Mouse (Mus musculus) limb, embryonic 14.5 days (tissue): ENCODE measurements at regions not wholly inside any gene's neighbourhood (a gene's known extent, or its start where the extent isn't known, plus 50 kb on each side); places are given as distances from the start of the nearest gene placed in this dataset.

Experiments used
- ATAC-seq: fragments of 200-750 bp; cut with Nextera tagmentation; 2 replicates; pipeline ENCODE4 v1.8.0; 2017; ENCODE audit warnings: low read depth, moderate number of reproducible peaks, moderate TSS enrichment; ENCODE audit not compliant: low FRiP score
- DNase-seq: peaks from one replicate; pipeline ENCODE4 v3.0.0-alpha.2; 2015; ENCODE audit warnings: low spot score
- H3K27ac ChIP-seq: fragments of 300-500 bp; sonication (generic); replicated peaks from 2 replicates; pipeline ENCODE4 v1.5.1; 2014; ENCODE audit warnings: low read depth, mild to moderate bottlenecking, low read length, moderate library complexity, mixed read lengths
- H3K27me3 ChIP-seq: fragments of 300-500 bp; sonication (generic); 2 replicates; pipeline ENCODE4 v1.6.1; 2014; ENCODE audit warnings: low read length, mixed read lengths; ENCODE audit not compliant: control insufficient read depth, insufficient read depth
- H3K36me3 ChIP-seq: fragments of 300-500 bp; sonication (generic); 2 replicates; pipeline ENCODE4 v1.6.1; 2014; ENCODE audit warnings: mild to moderate bottlenecking, low read length, moderate library complexity, mixed read lengths; ENCODE audit not compliant: control insufficient read depth, insufficient read depth
- H3K4me1 ChIP-seq: fragments of 300-500 bp; sonication (generic); 2 replicates; pipeline ENCODE4 v1.6.1; 2014; ENCODE audit warnings: antibody characterized with exemption, low read length, mixed read lengths; ENCODE audit not compliant: control insufficient read depth, insufficient read depth
- H3K4me2 ChIP-seq: fragments of 300-500 bp; sonication (generic); replicated peaks from 2 replicates; pipeline ENCODE4 v1.6.1; 2014; ENCODE audit warnings: low read depth, mild to moderate bottlenecking, low read length, moderate library complexity; ENCODE audit not compliant: severe bottlenecking
- H3K4me3 ChIP-seq: fragments of 300-500 bp; sonication (generic); replicated peaks from 2 replicates; pipeline ENCODE4 v1.5.1; 2014; ENCODE audit warnings: low read length
- H3K9ac ChIP-seq: fragments of 300-500 bp; sonication (generic); 2 replicates; pipeline ENCODE4 v1.6.1; 2014; ENCODE audit warnings: mild to moderate bottlenecking, low read depth, low read length, moderate library complexity; ENCODE audit not compliant: severe bottlenecking
- H3K9me3 ChIP-seq: fragments of 300-500 bp; sonication (generic); 2 replicates; pipeline ENCODE4 v1.6.1; 2016; ENCODE audit warnings: low read length; ENCODE audit not compliant: control insufficient read depth
- POLR2A ChIP-seq: fragments of 200-500 bp; IDR thresholded peaks from 2 replicates; pipeline ENCODE4 v1.8.0; 2012; ENCODE audit warnings: inconsistent platforms, mild to moderate bottlenecking, moderate library complexity, borderline replicate concordance; ENCODE audit not compliant: insufficient read depth, insufficient read length; ENCODE audit errors: extremely low read depth
- WGBS: fragments of 180-500 bp; shearing (Covaris S2); extraction: QIAGEN DNeasy Blood & Tissue Kit; methylation state at CpG from one replicate; pipeline ENCODE4 v1.1.7; 2014; 5-methylcytosine and 5-hydroxymethylcytosine counted together

- 70% methylated on average over 3 of the region's 3 CpGs for WGBS
- no peak overlapping the region for H3K27ac ChIP-seq
- H3K9me3 ChIP-seq: no peaks in the 10 kb centered on the region
- peaks cover 8% of the 10 kb centered on the region for H3K4me1 ChIP-seq
- TF ChIP-seq POLR2A: no peak
- H3K4me3 ChIP-seq: no peak overlapping the region
- no peak for ATAC-seq
- H3K27me3 ChIP-seq: no peaks in the 10 kb centered on the region; the same call in 1 of the 2 replicates
- H3K9ac ChIP-seq: no peak overlapping the region
- H3K4me2 ChIP-seq: no peak overlapping the region
- no peaks in the 10 kb centered on the region for H3K36me3 ChIP-seq
- no peak for DNase-seq
Observed at GRCm38 (mm10) chr19:53454059-53454458, 63.7 kb upstream of the Smndc1 start.

- Histone ChIP-seq H3K36me3 (no peaks in the 10 kb centered on the region), H3K27ac (no peak overlapping the region), H3K4me1 (peaks cover 10% of the 10 kb centered on the region), H3K9ac (no peak overlapping the region), H3K27me3 (no peaks in the 10 kb centered on the region; the same call in 1 of the 2 replicates), H3K9me3 (no peaks in the 10 kb centered on the region), H3K4me3 (no peak overlapping the region), H3K4me2 (no peak overlapping the region)
- DNase-seq: no peak
- TF ChIP-seq POLR2A: no peak
- ATAC-seq: no peak
- 40% methylated on average over 13 of the region's 13 CpGs for WGBS
Observed at GRCm38 (mm10) chr19:53453317-53453947, 63.1 kb upstream of the Smndc1 start.

- Histone ChIP-seq H3K36me3 (no peaks in the 10 kb centered on the region), H3K9me3 (no peaks in the 10 kb centered on the region), H3K27ac (no peak overlapping the region), H3K27me3 (no peaks in the 10 kb centered on the region; the same call in 1 of the 2 replicates), H3K9ac (no peak overlapping the region), H3K4me3 (no peak overlapping the region), H3K4me2 (no peak overlapping the region), H3K4me1 (peaks cover 17% of the 10 kb centered on the region)
- 46% methylated on average over 3 of the region's 3 CpGs for WGBS
- TF ChIP-seq POLR2A: no peak
- DNase-seq (no peak), ATAC-seq (no peak)
Observed at GRCm38 (mm10) chr19:53452360-53452759, 62.0 kb upstream of the Smndc1 start.

- no peak for DNase-seq
- 59% methylated on average over 13 of the region's 13 CpGs for WGBS
- H3K4me2 ChIP-seq: no peak overlapping the region
- TF ChIP-seq POLR2A: no peak
- H3K36me3 ChIP-seq: no peaks in the 10 kb centered on the region
- peaks cover 17% of the 10 kb centered on the region for H3K4me1 ChIP-seq
- H3K9me3 ChIP-seq: no peaks in the 10 kb centered on the region
- H3K27ac ChIP-seq: no peak overlapping the region
- no peak overlapping the region for H3K4me3 ChIP-seq
- no peak for ATAC-seq
- H3K27me3 ChIP-seq: peaks cover 4% of the 10 kb centered on the region; the same call in 1 of the 2 replicates
- no peak overlapping the region for H3K9ac ChIP-seq
Observed at GRCm38 (mm10) chr19:53451388-53451922, 61.1 kb upstream of the Smndc1 start.

DNA sequence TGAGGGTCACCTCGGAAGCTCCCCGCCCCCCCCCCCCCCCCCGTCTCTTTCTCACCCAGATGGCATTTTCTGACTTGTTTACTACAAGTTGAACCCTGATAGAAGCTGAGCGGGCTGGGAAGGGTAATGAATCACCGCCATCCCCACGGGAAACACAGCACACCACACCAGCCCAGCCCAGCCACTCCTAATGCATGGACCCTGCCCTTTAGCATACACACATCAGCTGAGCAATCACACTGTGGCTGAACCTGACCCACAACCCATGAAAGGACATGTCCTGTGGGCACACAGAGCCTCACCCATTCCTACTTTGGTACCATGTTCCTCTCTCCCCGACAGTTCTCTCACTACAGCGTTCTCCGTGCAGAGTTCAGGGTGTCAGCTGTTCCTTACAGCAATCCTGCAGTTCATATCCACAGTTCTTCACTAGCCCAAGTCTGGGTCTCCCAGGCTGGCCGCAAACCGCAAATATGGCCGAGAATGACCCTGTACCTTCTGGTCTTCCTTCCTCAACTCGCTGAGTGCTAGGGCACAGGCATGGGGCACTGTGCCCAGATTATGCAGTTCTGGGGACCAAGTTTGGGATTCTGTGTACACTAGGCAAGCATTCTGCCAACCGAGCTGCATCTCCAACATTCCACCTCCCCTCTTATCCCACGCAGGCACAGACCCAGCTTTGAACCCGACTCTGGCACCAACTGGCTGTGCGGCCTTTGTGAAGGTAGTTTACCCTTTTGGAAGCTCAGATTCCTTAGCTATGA, 60.4 kb upstream of the Smndc1 start:
- WGBS: 66% methylated on average over 14 of the region's 17 CpGs
- H3K27ac ChIP-seq: no peak overlapping the region
- ATAC-seq: no peak
- no peak overlapping the region for H3K4me3 ChIP-seq
- no peak overlapping the region for H3K4me2 ChIP-seq
- no peaks in the 10 kb centered on the region for H3K36me3 ChIP-seq
- H3K27me3 ChIP-seq: peaks cover 4% of the 10 kb centered on the region; the same call in 1 of the 2 replicates
- H3K9ac ChIP-seq: no peak overlapping the region
- peaks cover 17% of the 10 kb centered on the region for H3K4me1 ChIP-seq
- no peak for DNase-seq
- TF ChIP-seq POLR2A: no peak
- no peaks in the 10 kb centered on the region for H3K9me3 ChIP-seq
